8 mouse cellular contexts compared by ENCODE assay signal in genomic region chr17:47394223-47394869, GRCm38 (mm10). TPM values are rescaled to one million over a fixed set of nuclear protein-coding genes. Genes with fewer than 3 reads are reported as not detected.
DNase-seq lines count a peak whose midpoint lies in the region; ATAC-seq and TF ChIP-seq lines count a peak whose summit lies in the region.

No protein-coding gene starts in this region.

- TF ChIP-seq POLR2A in liver, adult 2 months (IDR thresholded peaks at IDR 0.05; ENCODE audit: extremely low read depth, insufficient read depth, low read length) = no peak

- no peaks in the 10 kb centered on the region for H3K79me2 ChIP-seq in liver, adult 2 months (ENCODE audit: control insufficient read depth, insufficient read depth, low read length)

- no peak overlapping the region for H3K27ac ChIP-seq in liver, adult 2 months (replicated peaks; ENCODE audit: insufficient read depth, low read depth, low read length)
- no peak overlapping the region for H3K27ac ChIP-seq in embryonic facial prominence, embryonic 13.5 days
- no peak overlapping the region for H3K27ac ChIP-seq in intestine, embryonic 14.5 days (ENCODE audit: low read depth)
- H3K27ac ChIP-seq in liver, postnatal 0 days (ENCODE audit: low read depth) = no peak overlapping the region

- TF ChIP-seq CTCF in liver, adult 2 months (IDR thresholded peaks at IDR 0.05; ENCODE audit: low read depth, low read length) = no peak
- TF ChIP-seq CTCF in liver, postnatal 0 days (IDR thresholded peaks at IDR 0.05; ENCODE audit: low read depth) = no peak

- WGBS in liver, adult 2 months = 26% methylated on average over 24 of the region's 24 CpGs
- 17% methylated on average over 24 of the region's 24 CpGs for WGBS in embryonic facial prominence, embryonic 13.5 days
- 25% methylated on average over 23 of the region's 24 CpGs for WGBS in intestine, embryonic 14.5 days
- WGBS in liver, postnatal 0 days (ENCODE audit: insufficient replicate concordance) = 11% methylated on average over 24 of the region's 24 CpGs

- ATAC-seq in embryonic facial prominence, embryonic 13.5 days (ENCODE audit: insufficient number of reproducible peaks, insufficient read depth, low FRiP score, low TSS enrichment, low read depth) = no peak
- 0 out of 2 replicates have a peak, but pooled peaks have one; percentile 24 for ATAC-seq in intestine, embryonic 14.5 days (replicated peaks; ENCODE audit: low FRiP score, low TSS enrichment, low read depth)
- ATAC-seq in liver, postnatal 0 days = no peak
- ATAC-seq in neutrophil, adult 5-6 weeks (ENCODE audit: extremely low read depth, insufficient number of reproducible peaks, low FRiP score, poor library complexity, severe bottlenecking) = peak; percentile 43; the same call in 1 of the 2 replicates

- no peaks in the 10 kb centered on the region for H3K27me3 ChIP-seq in liver, adult 2 months (ENCODE audit: control insufficient read depth, insufficient read depth, low read length)
- peaks cover 35% of the 10 kb centered on the region for H3K27me3 ChIP-seq in embryonic facial prominence, embryonic 13.5 days
- H3K27me3 ChIP-seq in intestine, embryonic 14.5 days (replicated peaks; ENCODE audit: control insufficient read depth, insufficient read depth, low read length) = peaks cover 11% of the 10 kb centered on the region
- H3K27me3 ChIP-seq in liver, postnatal 0 days (ENCODE audit: insufficient read depth, low read length) = no peaks in the 10 kb centered on the region; the same call in 1 of the 2 replicates

- no peak for TF ChIP-seq EP300 in liver, postnatal 0 days (IDR thresholded peaks at IDR 0.05; ENCODE audit: low read depth)

- no peaks in the 10 kb centered on the region for H3K36me3 ChIP-seq in liver, adult 2 months (ENCODE audit: control insufficient read depth, insufficient read depth, low read length)
- H3K36me3 ChIP-seq in embryonic facial prominence, embryonic 13.5 days = no peaks in the 10 kb centered on the region
- H3K36me3 ChIP-seq in intestine, embryonic 14.5 days (ENCODE audit: control insufficient read depth, insufficient read depth, low read length) = no peaks in the 10 kb centered on the region
- H3K36me3 ChIP-seq in liver, postnatal 0 days (replicated peaks; ENCODE audit: insufficient read depth, low read length) = no peaks in the 10 kb centered on the region

- peak overlapping the region; percentile 27 for H3K4me3 ChIP-seq in liver, adult 2 months (ENCODE audit: insufficient read depth, low read depth, low read length)
- H3K4me3 ChIP-seq in embryonic facial prominence, embryonic 13.5 days = peak overlapping the region; percentile 35
- H3K4me3 ChIP-seq in intestine, embryonic 14.5 days (ENCODE audit: low read depth, low read length) = peak overlapping the region; percentile 26; the same call in 1 of the 2 replicates
- peak overlapping the region; percentile 41 for H3K4me3 ChIP-seq in liver, postnatal 0 days (ENCODE audit: low read depth, low read length)

- peaks cover 6% of the 10 kb centered on the region for H3K4me1 ChIP-seq in liver, adult 2 months (ENCODE audit: control insufficient read depth, insufficient read depth, low read length)
- H3K4me1 ChIP-seq in embryonic facial prominence, embryonic 13.5 days = peaks cover 10% of the 10 kb centered on the region; the same call in 1 of the 2 replicates
- H3K4me1 ChIP-seq in intestine, embryonic 14.5 days (replicated peaks; ENCODE audit: control insufficient read depth, insufficient read depth, low read length) = no peaks in the 10 kb centered on the region
- peaks cover 12% of the 10 kb centered on the region for H3K4me1 ChIP-seq in liver, postnatal 0 days (ENCODE audit: insufficient read depth)

- no peaks in the 10 kb centered on the region for H3K9me3 ChIP-seq in embryonic facial prominence, embryonic 13.5 days
- no peaks in the 10 kb centered on the region for H3K9me3 ChIP-seq in intestine, embryonic 14.5 days (ENCODE audit: control insufficient read depth, low read length)
- H3K9me3 ChIP-seq in liver, postnatal 0 days (ENCODE audit: low read length) = no peaks in the 10 kb centered on the region

- no peak for DNase-seq in liver, adult 2 months (ENCODE audit: extremely low read depth, low read depth, low spot score)
- DNase-seq in liver = no peak
- DNase-seq in intestine, embryonic 14.5 days (ENCODE audit: low spot score) = no peak
- DNase-seq in liver, postnatal 0 days = no peak
- DNase-seq in frontal cortex, postnatal 14 days (ENCODE audit: low spot score in 2 of 2) = no peak
- DNase-seq in gastrocnemius, adult 18-20 months (ENCODE audit: low spot score) = no peak

- peak overlapping the region; percentile 56 for H3K4me2 ChIP-seq in embryonic facial prominence, embryonic 13.5 days
- H3K4me2 ChIP-seq in intestine, embryonic 14.5 days (ENCODE audit: low read length) = peak overlapping the region; percentile 45
- H3K4me2 ChIP-seq in liver, postnatal 0 days (ENCODE audit: low read depth, low read length) = peak overlapping the region; percentile 70

- peak overlapping the region; percentile 15 for H3K9ac ChIP-seq in liver, adult 2 months (ENCODE audit: low read depth, low read length)
- peak overlapping the region; percentile 41 for H3K9ac ChIP-seq in embryonic facial prominence, embryonic 13.5 days
- no peak overlapping the region for H3K9ac ChIP-seq in intestine, embryonic 14.5 days (ENCODE audit: low read length)
- H3K9ac ChIP-seq in liver, postnatal 0 days (replicated peaks) = peak overlapping the region; percentile 5; the same call in 1 of the 2 replicates

RNA-seq across cellular contexts. Expression of gene Guca1a, which starts 6.0 kb away (rescaled TPM):
- total RNA-seq in liver, adult 2 months (2014; rRNA removed) = 0.55 and 2.3 TPM in 2 replicates
- 2.7 and 2.8 TPM in 2 replicates for polyA plus RNA-seq in liver, adult 2 months (2012; rRNA removed)
- polyA plus RNA-seq in embryonic facial prominence, embryonic 13.5 days (2015; fragmentation: Nextera tagmentation; extraction: Ambion mirVana) = 1.9 and 2.0 TPM in 2 replicates
- polyA plus RNA-seq in intestine, embryonic 14.5 days (2014; fragmentation: Nextera tagmentation; extraction: Ambion mirVana) = 2.5 and 3.1 TPM in 2 replicates
- polyA plus RNA-seq in liver, postnatal 0 days (2015; fragmentation: Nextera tagmentation; extraction: Ambion mirVana) = 1.5 TPM in 2 replicates
- total RNA-seq in neutrophil, adult 5-6 weeks (2017) = not detected in 2 replicates
- not detected for total RNA-seq in gastrocnemius, adult 18-20 months (2021)

RNA-seq across cellular contexts. Expression of gene Guca1b, which starts 9.2 kb away (rescaled TPM):
- total RNA-seq in liver, adult 2 months (2014; rRNA removed) = 0.54 TPM in 1 of 2 replicates, not detected in the other
- 0.65 and 0.71 TPM in 2 replicates for polyA plus RNA-seq in liver, adult 2 months (2012; rRNA removed)
- 0.73 and 0.84 TPM in 2 replicates for polyA plus RNA-seq in embryonic facial prominence, embryonic 13.5 days (2015; fragmentation: Nextera tagmentation; extraction: Ambion mirVana)
- polyA plus RNA-seq in intestine, embryonic 14.5 days (2014; fragmentation: Nextera tagmentation; extraction: Ambion mirVana) = 0.32 and 0.37 TPM in 2 replicates
- 0.11 and 0.13 TPM in 2 replicates for polyA plus RNA-seq in liver, postnatal 0 days (2015; fragmentation: Nextera tagmentation; extraction: Ambion mirVana)
- 1.7 TPM in 2 replicates for total RNA-seq in neutrophil, adult 5-6 weeks (2017)
- total RNA-seq in gastrocnemius, adult 18-20 months (2021) = under 1 TPM; 0.36 to 0.41 TPM

RNA-seq across cellular contexts. Expression of gene Mrps10, which starts 25.7 kb away (rescaled TPM):
- total RNA-seq in liver, adult 2 months (2014; rRNA removed) = 33.7 and 38.5 TPM in 2 replicates
- polyA plus RNA-seq in liver, adult 2 months (2012; rRNA removed) = 33.9 and 35.3 TPM in 2 replicates
- 73.4 and 74.5 TPM in 2 replicates for polyA plus RNA-seq in embryonic facial prominence, embryonic 13.5 days (2015; fragmentation: Nextera tagmentation; extraction: Ambion mirVana)
- 89.3 and 91.4 TPM in 2 replicates for polyA plus RNA-seq in intestine, embryonic 14.5 days (2014; fragmentation: Nextera tagmentation; extraction: Ambion mirVana)
- polyA plus RNA-seq in liver, postnatal 0 days (2015; fragmentation: Nextera tagmentation; extraction: Ambion mirVana) = 46.6 and 47.5 TPM in 2 replicates
- total RNA-seq in neutrophil, adult 5-6 weeks (2017) = 20.6 and 29.4 TPM in 2 replicates
- 10 to 100 TPM; 32.9 to 34.1 TPM for total RNA-seq in gastrocnemius, adult 18-20 months (2021)

RNA-seq across cellular contexts. Expression of gene AI661453, which starts 42.1 kb away (rescaled TPM):
- total RNA-seq in liver, adult 2 months (2014; rRNA removed) = 2.4 and 6.2 TPM in 2 replicates
- polyA plus RNA-seq in liver, adult 2 months (2012; rRNA removed) = 5.7 and 6.3 TPM in 2 replicates
- polyA plus RNA-seq in embryonic facial prominence, embryonic 13.5 days (2015; fragmentation: Nextera tagmentation; extraction: Ambion mirVana) = 1.7 and 2.0 TPM in 2 replicates
- polyA plus RNA-seq in intestine, embryonic 14.5 days (2014; fragmentation: Nextera tagmentation; extraction: Ambion mirVana) = 3.4 and 4.4 TPM in 2 replicates
- 1.0 and 1.6 TPM in 2 replicates for polyA plus RNA-seq in liver, postnatal 0 days (2015; fragmentation: Nextera tagmentation; extraction: Ambion mirVana)
- 1.4 and 1.7 TPM in 2 replicates for total RNA-seq in neutrophil, adult 5-6 weeks (2017)
- total RNA-seq in gastrocnemius, adult 18-20 months (2021) = under 1 TPM; 0.39 to 0.64 TPM

RNA-seq across cellular contexts. Expression of gene 1700001C19Rik, which starts 42.8 kb away (rescaled TPM):
- total RNA-seq in liver, adult 2 months (2014; rRNA removed) = 12.2 and 16.2 TPM in 2 replicates
- 11.7 and 12.2 TPM in 2 replicates for polyA plus RNA-seq in liver, adult 2 months (2012; rRNA removed)
- polyA plus RNA-seq in embryonic facial prominence, embryonic 13.5 days (2015; fragmentation: Nextera tagmentation; extraction: Ambion mirVana) = 0.25 TPM in 1 of 2 replicates, not detected in the other
- polyA plus RNA-seq in intestine, embryonic 14.5 days (2014; fragmentation: Nextera tagmentation; extraction: Ambion mirVana) = 0.22 and 0.24 TPM in 2 replicates
- 7.5 and 7.8 TPM in 2 replicates for polyA plus RNA-seq in liver, postnatal 0 days (2015; fragmentation: Nextera tagmentation; extraction: Ambion mirVana)
- total RNA-seq in neutrophil, adult 5-6 weeks (2017) = not detected in 2 replicates
- not detected for total RNA-seq in gastrocnemius, adult 18-20 months (2021)

Comparison
In these comparisons a context has a peak if more than half of its experiments do, and no peak if none do; other contexts are left out.
1. ATAC-seq: peak in intestine, embryonic 14.5 days (single experiment) and neutrophil, adult 5-6 weeks (single experiment); none in embryonic facial prominence, embryonic 13.5 days (single experiment) and liver, postnatal 0 days (single experiment).
2. Peak in every context shown above with its lines, with median percentiles within 50 percentile points of each other: H3K4me3 ChIP-seq and H3K4me2 ChIP-seq.